Mouse (Mus musculus): ENCODE data around the gene Kmt5c. TPM values are rescaled to one million over a fixed set of nuclear protein-coding genes. Genes with fewer than 3 reads are reported as not detected.
A peak's percentile ranks its signal among the peaks of the same experiment; 100 is the strongest.

Kmt5c gene
- total RNA-seq (2014; fragmentation: Nextera tagmentation) (75.8 and 96.3 TPM in 2 replicates), total RNA-seq (2017) (25.6 and 52.4 TPM in 2 replicates)

DNA sequence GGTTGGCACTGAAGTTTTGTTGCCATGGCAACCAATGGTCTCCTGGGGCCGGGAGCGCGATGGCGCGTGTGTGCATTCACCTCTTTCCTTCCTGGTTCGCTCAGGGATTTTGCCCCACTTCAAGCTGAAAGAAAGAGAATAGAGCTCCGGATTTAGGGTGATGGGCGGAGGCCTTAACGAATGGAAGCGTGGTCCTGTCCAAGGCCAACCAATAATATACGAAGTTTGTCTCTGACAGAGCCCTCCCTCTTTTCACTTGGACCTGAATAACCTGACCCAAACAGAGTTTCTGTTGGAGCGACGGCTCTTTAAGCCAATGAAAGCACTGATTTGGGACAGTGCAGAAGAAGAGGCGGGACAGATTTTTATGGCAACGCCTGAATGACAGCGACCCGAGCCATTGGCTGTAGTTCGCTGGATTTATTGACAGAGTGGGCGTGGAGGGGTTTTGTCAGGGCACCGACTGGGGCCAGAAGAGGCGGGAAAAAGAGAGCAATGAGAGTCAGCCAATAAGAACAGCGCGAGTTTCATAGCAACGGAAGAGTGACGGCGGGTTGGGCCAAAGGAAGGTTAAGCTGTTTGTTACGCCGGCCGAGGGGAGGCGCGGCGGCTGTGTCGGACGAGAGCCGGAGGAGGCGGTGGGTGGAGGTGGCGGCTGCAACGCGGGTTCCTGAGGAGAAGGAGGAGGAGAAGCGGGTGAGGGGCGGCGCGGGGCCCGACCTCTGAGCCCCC, at the start of gene Kmt5c:
Gene Kmt5c (plus strand): TSS at position 572 of the 732 bp plus-strand sequence.
- ATAC-seq (replicated peaks; ENCODE audit: low FRiP score, low TSS enrichment, poor library complexity, severe bottlenecking), result peak; percentile 84

DNA sequence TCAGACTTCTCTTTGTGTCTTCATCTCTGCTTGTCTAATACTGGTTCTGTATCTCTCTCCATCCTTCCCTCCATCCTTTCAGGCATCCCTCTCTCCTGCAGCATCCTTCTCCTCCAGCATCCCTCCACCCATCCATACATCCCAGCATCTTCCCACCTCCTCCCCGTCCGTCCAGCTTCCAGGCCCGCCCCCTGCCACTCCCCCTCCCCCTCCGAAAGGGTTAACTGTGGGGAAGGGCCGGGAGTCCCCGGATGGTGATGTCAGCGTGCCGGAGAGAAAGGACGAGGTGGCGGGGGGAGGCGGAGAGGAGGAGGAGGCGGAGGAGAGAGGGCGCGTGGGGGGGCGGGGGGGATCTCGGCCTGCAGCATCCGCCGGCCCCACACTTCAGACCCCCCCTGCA, 49.5 kb upstream of the Kmt5c start, which contains the start of gene Brsk1:
Gene Brsk1 (plus strand): TSS at position 218 of the 400 bp plus-strand sequence.
- ATAC-seq (replicated peaks; ENCODE audit: low FRiP score, low TSS enrichment, poor library complexity, severe bottlenecking), result no peak

DNA sequence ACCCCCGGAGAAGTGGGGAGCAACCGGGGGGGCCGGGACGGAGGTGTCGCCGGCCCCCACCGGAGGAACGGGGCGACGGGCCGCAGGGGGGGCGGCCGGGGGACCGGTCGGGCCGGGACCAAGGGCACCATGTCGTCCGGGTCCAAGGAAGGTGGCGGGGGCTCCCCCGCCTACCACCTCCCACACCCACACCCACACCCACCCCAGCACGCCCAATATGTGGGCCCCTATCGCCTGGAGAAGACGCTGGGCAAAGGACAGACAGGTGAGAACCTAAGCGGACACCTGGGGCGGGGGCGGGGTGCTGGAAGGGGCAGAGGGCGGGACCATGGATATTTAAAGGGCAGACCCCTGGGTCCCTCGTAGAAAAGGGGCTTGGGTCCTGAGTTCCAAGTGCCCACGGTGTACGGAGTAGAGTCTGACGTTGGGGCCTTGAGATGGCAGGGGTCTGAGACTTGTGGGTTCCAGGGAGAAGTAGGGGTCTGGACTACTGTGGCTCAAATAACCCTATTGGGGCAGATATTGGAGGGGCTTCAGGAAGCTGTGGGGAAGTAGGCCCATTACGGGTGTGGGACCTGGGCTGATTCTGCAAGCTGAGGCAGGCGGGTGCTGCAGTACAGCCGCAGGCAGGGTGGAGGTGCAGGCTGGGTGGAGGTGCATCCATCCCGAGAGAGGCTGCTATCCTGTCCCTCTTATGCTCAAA, 48.8 kb upstream of the Kmt5c start:
- no peak; the same call in 1 of the 2 replicates for ATAC-seq (replicated peaks; ENCODE audit: low FRiP score, low TSS enrichment, poor library complexity, severe bottlenecking)

- no peak for ATAC-seq (replicated peaks; ENCODE audit: low FRiP score, low TSS enrichment, poor library complexity, severe bottlenecking)
These were observed 46.9 kb upstream of the Kmt5c start for GRCm38 (mm10) chr7:4693004-4693403.

DNA sequence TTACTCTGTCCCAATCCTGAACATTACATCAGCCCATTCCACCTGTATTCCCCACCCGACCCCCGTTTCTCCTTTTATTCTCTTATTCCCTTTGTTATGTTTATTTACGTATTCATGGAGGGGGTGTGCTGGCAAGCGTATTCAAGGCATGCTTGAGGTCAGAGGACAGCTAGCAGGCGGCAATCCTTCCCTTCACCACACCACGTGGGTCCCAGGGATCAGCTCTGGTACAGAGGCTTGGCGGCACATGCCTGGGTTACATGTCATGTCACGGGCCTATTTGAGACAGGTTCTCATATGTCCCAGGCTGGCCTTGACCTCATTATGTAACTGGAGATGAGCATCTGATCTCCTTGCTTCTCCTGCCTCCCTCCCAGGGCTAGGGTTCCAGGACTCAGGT, 37.6 kb upstream of the Kmt5c start:
- no peak for ATAC-seq (replicated peaks; ENCODE audit: low FRiP score, low TSS enrichment, poor library complexity, severe bottlenecking)

- ATAC-seq (replicated peaks; ENCODE audit: low FRiP score, low TSS enrichment, poor library complexity, severe bottlenecking), result no peak
These were observed 36.7 kb upstream of the Kmt5c start for GRCm38 (mm10) chr7:4703195-4703594.

DNA sequence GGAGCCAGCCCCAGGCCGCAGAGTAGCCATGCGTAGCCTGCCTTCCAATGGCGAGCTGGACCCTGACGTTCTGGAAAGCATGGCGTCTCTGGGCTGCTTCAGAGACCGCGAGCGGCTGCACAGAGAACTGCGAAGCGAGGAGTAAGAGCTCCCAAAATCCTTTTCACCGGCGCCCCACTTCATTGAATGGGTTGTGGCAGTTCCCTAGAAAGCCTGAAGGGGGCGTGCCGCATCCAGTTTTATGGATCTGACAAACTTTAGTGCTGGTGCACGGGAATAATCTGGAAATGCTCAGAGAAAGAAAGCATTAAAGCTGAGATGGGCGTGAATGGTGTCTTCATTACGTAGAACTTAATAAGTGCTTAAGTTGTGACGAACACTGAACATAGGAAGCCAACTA, 34.8 kb upstream of the Kmt5c start:
- ATAC-seq (replicated peaks; ENCODE audit: low FRiP score, low TSS enrichment, poor library complexity, severe bottlenecking), result peak; percentile 66

DNA sequence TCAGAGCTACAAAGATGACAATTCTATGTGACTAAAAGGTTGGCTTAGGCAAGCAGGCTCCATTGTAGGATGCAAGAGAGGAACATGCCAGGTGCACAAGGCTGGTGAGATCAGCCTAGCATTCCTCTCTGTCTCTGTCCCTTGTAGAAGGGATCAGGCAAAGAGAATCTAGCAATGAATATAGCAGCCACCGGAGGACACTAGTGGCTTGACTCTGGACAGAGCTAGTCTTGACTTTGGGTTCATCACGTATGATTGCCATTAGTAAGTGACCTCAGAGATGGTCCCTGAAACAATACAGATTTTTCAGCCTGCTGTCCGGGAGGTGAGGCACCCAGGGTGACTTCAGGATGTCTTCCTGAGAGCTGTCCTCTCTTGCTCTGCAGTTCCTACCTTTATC, 27.3 kb upstream of the Kmt5c start:
- no peak for ATAC-seq (replicated peaks; ENCODE audit: low FRiP score, low TSS enrichment, poor library complexity, severe bottlenecking)

DNA sequence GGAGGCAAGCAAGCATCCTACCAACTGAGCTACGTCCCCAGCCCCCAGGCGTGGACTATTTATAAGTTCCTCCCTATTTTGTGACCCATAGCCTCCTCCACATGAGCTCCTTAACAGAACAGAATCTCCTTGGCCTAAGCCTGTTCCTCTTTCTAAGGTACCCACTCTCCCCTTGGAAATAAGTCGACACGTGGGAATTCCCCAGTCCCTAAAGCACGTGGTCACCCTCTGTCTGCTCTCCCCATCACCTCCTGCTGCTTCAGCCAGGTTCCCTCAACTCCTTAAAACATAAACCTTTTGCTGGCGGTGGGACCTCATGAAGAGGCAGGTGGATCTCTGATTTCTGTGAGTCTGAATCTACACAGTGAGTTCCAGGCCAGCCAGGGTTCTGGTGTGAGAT, 23.0 kb upstream of the Kmt5c start:
- ATAC-seq (replicated peaks; ENCODE audit: low FRiP score, low TSS enrichment, poor library complexity, severe bottlenecking), result no peak

DNA sequence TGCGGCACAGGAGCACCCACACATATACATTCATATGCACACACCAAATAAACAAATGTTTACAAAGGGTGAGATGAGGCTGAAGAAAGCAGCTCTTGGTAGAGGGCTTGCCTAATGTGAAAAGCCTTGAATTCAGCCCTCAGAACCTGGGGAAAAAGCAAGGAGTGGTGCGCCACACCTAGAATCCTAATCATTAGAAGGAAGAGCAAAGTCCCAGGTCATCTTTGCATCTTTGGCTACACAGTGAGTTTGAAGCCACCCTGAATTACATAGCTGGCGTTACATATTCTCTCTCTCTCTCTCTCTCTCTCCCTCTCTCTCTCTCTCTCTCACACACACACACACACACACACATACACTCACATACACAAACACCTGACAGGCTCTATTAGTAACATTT, 20.6 kb upstream of the Kmt5c start:
- ATAC-seq (replicated peaks; ENCODE audit: low FRiP score, low TSS enrichment, poor library complexity, severe bottlenecking), result no peak

- peak; percentile 58 for ATAC-seq (replicated peaks; ENCODE audit: low FRiP score, low TSS enrichment, poor library complexity, severe bottlenecking)
These were observed 16.4 kb upstream of the Kmt5c start for GRCm38 (mm10) chr7:4723508-4723907.

GRCm38 (mm10) chr7:4724359-4724758, 15.6 kb upstream of the Kmt5c start:
- 0 out of 2 replicates have a peak, but pooled peaks have one; percentile 25 for ATAC-seq (replicated peaks; ENCODE audit: low FRiP score, low TSS enrichment, poor library complexity, severe bottlenecking)

DNA sequence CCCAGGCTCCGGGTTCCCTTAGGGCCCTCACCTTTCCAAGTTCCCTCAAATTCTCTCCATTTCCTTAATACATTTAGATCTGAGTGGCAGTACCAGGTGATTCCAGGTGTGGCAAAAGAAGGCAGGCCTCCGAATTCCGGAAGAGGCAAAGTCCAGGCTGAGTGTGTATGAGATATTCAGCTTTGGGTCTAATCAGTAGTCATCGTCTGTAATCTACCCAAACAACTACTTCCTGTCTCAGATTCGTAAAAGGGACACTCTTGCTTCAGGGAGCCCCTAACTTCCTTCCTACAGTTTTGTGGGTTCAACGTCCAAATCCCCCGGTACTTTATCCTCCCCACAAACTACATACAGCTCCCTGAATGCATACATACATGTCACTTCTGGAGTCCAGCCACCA, 14.7 kb upstream of the Kmt5c start, which contains the start of gene Tmem150b:
Gene Tmem150b (minus strand): TSS at position 81 of the 400 bp plus-strand sequence.
- 0 out of 2 replicates have a peak, but pooled peaks have one; percentile 7 for ATAC-seq (replicated peaks; ENCODE audit: low FRiP score, low TSS enrichment, poor library complexity, severe bottlenecking)

GRCm38 (mm10) chr7:4731090-4731489, 8.8 kb upstream of the Kmt5c start:
- ATAC-seq (replicated peaks; ENCODE audit: low FRiP score, low TSS enrichment, poor library complexity, severe bottlenecking), result no peak

GRCm38 (mm10) chr7:4732968-4733392, 6.9 kb upstream of the Kmt5c start:
- peak; percentile 93 for ATAC-seq (replicated peaks; ENCODE audit: low FRiP score, low TSS enrichment, poor library complexity, severe bottlenecking)

GRCm38 (mm10) chr7:4739041-4739543, 823 bp upstream of the Kmt5c start:
- ATAC-seq (replicated peaks; ENCODE audit: low FRiP score, low TSS enrichment, poor library complexity, severe bottlenecking), result no peak

- no peak for ATAC-seq (replicated peaks; ENCODE audit: low FRiP score, low TSS enrichment, poor library complexity, severe bottlenecking)
These were observed 403 bp downstream of the Kmt5c start for GRCm38 (mm10) chr7:4740309-4740727.

GRCm38 (mm10) chr7:4741151-4741550, 1.2 kb downstream of the Kmt5c start:
- 0 out of 2 replicates have a peak, but pooled peaks have one; percentile 34 for ATAC-seq (replicated peaks; ENCODE audit: low FRiP score, low TSS enrichment, poor library complexity, severe bottlenecking)

DNA sequence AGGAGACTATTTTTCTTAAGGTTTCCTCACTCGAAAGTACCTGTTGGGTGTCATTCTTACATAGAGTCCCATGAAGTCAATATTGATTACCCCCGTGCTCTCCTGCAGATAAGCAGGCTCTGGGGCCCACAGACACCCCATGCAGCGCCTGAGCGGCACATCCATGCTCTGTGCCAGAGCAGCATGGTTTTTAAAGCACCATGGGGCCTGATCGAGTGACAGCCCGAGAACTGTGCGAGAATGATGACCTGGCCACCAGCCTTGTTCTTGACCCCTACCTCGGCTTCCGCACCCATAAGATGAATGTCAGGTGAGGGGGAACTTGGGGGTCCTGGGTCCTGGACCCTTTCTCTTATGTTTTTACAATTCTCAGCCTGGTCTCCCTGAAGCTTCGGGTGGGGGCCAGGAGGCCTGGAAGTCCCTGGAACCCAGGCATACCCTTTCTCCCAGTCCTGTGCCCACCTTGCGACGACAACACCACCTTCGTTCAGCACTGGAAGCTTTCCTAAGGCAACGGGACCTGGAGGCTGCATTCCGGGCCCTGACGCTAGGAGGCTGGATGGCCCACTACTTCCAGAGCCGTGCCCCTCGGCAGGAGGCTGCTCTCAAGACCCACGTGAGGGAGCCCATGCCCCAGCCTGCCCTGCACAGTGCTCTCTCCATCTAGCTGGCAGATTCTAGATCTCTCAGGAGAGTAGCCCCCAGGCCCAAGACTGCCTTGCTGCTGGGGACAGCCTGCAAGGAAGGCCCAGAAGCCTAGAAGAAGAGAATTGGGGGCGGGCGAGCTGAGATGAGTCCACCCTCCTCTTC, 2.0 kb downstream of the Kmt5c start:
- ATAC-seq (replicated peaks; ENCODE audit: low FRiP score, low TSS enrichment, poor library complexity, severe bottlenecking), result no peak

DNA sequence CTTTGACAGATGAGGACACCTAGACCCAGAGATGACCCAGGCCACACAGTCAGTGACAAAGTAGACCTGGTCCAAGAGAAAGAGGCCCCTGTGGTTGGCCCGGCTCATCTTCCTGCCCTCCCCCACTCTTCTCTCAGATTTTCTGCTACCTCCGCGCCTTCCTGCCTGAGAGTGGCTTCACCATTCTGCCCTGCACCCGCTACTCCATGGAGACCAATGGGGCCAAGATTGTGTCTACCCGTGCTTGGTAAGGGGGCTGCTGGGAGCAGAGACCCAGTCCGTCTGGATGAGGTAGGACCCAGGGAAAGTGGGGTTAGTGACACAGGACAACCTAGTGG, 2.5 kb downstream of the Kmt5c start:
- no peak for ATAC-seq (replicated peaks; ENCODE audit: low FRiP score, low TSS enrichment, poor library complexity, severe bottlenecking)

Data from megakaryocyte-erythroid progenitor cell, adult 5-6 weeks (primary cell).